In genomic region chr4:124335726-124336125, GRCm38 (mm10) we compare ENCODE assay signal across 18 mouse cellular contexts.
DNase-seq lines count a peak whose midpoint lies in the region; ATAC-seq and TF ChIP-seq lines count a peak whose summit lies in the region.
"Had no signal": no experiment of that assay in that cellular context is flagged by ENCODE, and none has a peak within 500 bp of the region (broad histone marks: within the 10 kb centered on the region; RNA-seq: fewer than 3 reads in every experiment).

No protein-coding gene starts in this region.

- no peak for TF ChIP-seq EP300 in liver, embryonic 14.5 days (IDR thresholded peaks at IDR 0.05; ENCODE audit: low read depth)
- no peak for TF ChIP-seq EP300 in stomach, postnatal 0 days (optimal IDR thresholded peaks at IDR 0.05)

- WGBS in liver, embryonic 14.5 days (ENCODE audit: insufficient replicate concordance), result 56% methylated on average over 2 of the region's 2 CpGs
- 71% methylated on average over 2 of the region's 2 CpGs for WGBS in stomach, postnatal 0 days

- H3K4me2 ChIP-seq in liver, embryonic 14.5 days (ENCODE audit: low read depth), result no peak overlapping the region
- H3K4me2 ChIP-seq in stomach, postnatal 0 days (replicated peaks; ENCODE audit: low read depth), result no peak overlapping the region
- H3K4me2 ChIP-seq: heart, embryonic 13.5 days had no signal

- H3K4me3 ChIP-seq in gastrocnemius, adult 2 months, result no peak overlapping the region
- H3K4me3 ChIP-seq in liver, embryonic 14.5 days (ENCODE audit: insufficient read depth in 1 of 2, low read depth in 2 of 2, low read length in 2 of 2), result no peak overlapping the region
- no peak overlapping the region for H3K4me3 ChIP-seq in stomach, postnatal 0 days (ENCODE audit: low read depth, low read length)
- H3K4me3 ChIP-seq: heart, embryonic 13.5 days had no signal

- ATAC-seq in liver, embryonic 14.5 days (ENCODE audit: insufficient read depth), result no peak
- no peak for ATAC-seq in stomach, postnatal 0 days (ENCODE audit: low FRiP score, low TSS enrichment)
- no peak for ATAC-seq in inflammation-experienced regulatory T-cells, adult 6 months
- ATAC-seq: forebrain, postnatal 0 days had no signal

- H3K9me3 ChIP-seq in liver, embryonic 14.5 days (ENCODE audit: control insufficient read depth, low read length), result no peaks in the 10 kb centered on the region
- H3K9me3 ChIP-seq in stomach, postnatal 0 days (ENCODE audit: control insufficient read depth, low read length), result no peaks in the 10 kb centered on the region

- no peak overlapping the region for H3K9ac ChIP-seq in liver, embryonic 14.5 days (replicated peaks)
- no peak overlapping the region for H3K9ac ChIP-seq in stomach, postnatal 0 days (ENCODE audit: low read length)
- H3K9ac ChIP-seq: forebrain, postnatal 0 days; heart, embryonic 13.5 days had no signal

- DNase-seq in gastrocnemius, adult 2 months, result no peak
- DNase-seq in gastrocnemius, postnatal 4 days (ENCODE audit: low spot score in 2 of 2), result no peak
- no peak for DNase-seq in liver, embryonic 14.5 days (ENCODE audit: low read depth in 3 of 3, low spot score in 3 of 3)
- DNase-seq in liver, result no peak
- peak; percentile 6 for DNase-seq in NIH3T3 (ENCODE audit: low read depth)
- no peak for DNase-seq in stomach, postnatal 0 days (ENCODE audit: low spot score)
- DNase-seq in frontal cortex, postnatal 36 days (ENCODE audit: low spot score in 2 of 2), result no peak
- DNase-seq: adrenal gland, postnatal 10 days; cerebellum, postnatal 25 days; forebrain, postnatal 0 days; gastrocnemius, postnatal 14 days; kidney, adult 11 months; kidney, postnatal 25 days; left cerebral cortex, postnatal 4 days; midbrain, embryonic 14.5 days; right cerebral cortex, postnatal 25 days had no signal

- H3K27me3 ChIP-seq in liver, embryonic 14.5 days (ENCODE audit: control insufficient read depth, insufficient read depth, low read length), result no peaks in the 10 kb centered on the region
- no peaks in the 10 kb centered on the region for H3K27me3 ChIP-seq in stomach, postnatal 0 days (ENCODE audit: control insufficient read depth, insufficient read depth, low read length)
- H3K27me3 ChIP-seq: heart, embryonic 13.5 days had no signal

- peak; percentile 21; the same call in 1 of the 2 replicates for TF ChIP-seq CTCF in gastrocnemius, adult 2 months (IDR thresholded peaks at IDR 0.05)
- peak; percentile 54 for TF ChIP-seq CTCF in liver, embryonic 14.5 days (IDR thresholded peaks at IDR 0.05; ENCODE audit: low read depth)
- peak; percentile 43 for TF ChIP-seq CTCF in stomach, postnatal 0 days (IDR thresholded peaks at IDR 0.05; ENCODE audit: low read depth)

- H3K4me1 ChIP-seq in liver, embryonic 14.5 days (replicated peaks; ENCODE audit: control insufficient read depth in 2 of 2, insufficient read depth in 2 of 2, low read length in 1 of 2), result no peaks in the 10 kb centered on the region
- H3K4me1 ChIP-seq in stomach, postnatal 0 days (replicated peaks; ENCODE audit: control insufficient read depth, insufficient read depth), result no peaks in the 10 kb centered on the region
- H3K4me1 ChIP-seq: heart, embryonic 13.5 days had no signal

- no peak overlapping the region for H3K27ac ChIP-seq in gastrocnemius, adult 2 months
- no peak overlapping the region for H3K27ac ChIP-seq in liver, embryonic 14.5 days
- no peak overlapping the region for H3K27ac ChIP-seq in stomach, postnatal 0 days (replicated peaks)
- H3K27ac ChIP-seq: heart, embryonic 13.5 days had no signal

- intact Hi-C loops in gastrocnemius, adult 2 months (cut with DNase I), result no loop called here

- no peaks in the 10 kb centered on the region for H3K36me3 ChIP-seq in liver, embryonic 14.5 days (replicated peaks; ENCODE audit: control insufficient read depth, insufficient read depth, low read depth)
- H3K36me3 ChIP-seq in stomach, postnatal 0 days (ENCODE audit: control insufficient read depth, insufficient read depth, low read length), result no peaks in the 10 kb centered on the region
- H3K36me3 ChIP-seq: heart, embryonic 13.5 days had no signal
